Mouse (Mus musculus) c-Kit-negative CD71-positive TER-119-positive erythroid progenitor cells, embryonic 14.5 days (primary cell): ENCODE measurements around the gene Poldip3.
A peak's percentile ranks its signal among the peaks of the same experiment; 100 is the strongest.

ENCODE experiments used
- DNase-seq: peaks from one replicate; pipeline ENCODE4 v3.0.0-alpha.2; 2013; ENCODE audit warnings: low read depth, low spot score

Gene Poldip3

DNA sequence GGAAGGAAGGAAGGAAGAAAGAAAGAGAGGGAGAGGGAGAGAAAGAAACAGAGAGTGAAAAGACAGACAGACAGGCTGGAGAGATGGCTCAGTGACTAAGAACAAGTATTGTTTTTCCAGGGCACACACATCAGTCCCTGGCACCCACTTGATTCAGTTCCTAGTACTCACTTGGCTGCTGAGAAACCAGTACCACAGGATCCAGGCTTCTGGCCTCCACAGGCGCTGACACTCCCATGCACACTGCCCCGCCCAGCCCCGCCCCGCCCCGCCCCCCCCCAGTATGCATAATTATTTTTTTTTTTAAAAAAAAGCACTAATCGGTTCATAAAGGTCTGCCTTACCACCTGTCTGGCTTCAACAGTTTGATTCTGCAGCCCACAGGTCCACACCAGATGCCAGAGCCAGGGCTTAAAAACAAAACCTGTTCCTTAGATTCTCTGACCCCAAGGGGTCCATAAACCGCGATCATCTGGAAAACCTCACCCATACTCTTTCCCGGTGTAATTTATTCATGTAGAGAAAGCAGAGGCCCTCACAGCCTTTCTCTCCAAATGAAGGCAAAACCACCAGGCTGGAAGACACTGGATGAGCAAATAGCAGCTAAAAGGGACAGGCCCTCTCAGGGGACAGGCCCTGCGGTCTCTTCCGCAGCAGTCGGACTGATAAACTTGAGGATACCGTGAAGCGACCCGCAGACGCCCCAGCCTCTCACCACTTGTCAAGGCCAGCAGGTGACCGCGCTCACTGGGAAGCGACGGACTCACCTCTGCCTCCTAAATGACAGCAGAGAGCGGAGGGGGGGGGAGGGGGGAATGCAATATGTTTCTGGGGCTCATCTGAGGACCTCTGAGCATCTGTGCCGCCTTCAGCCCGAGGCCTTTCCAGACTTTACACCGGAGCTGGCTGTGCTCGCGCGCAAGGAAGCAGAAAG lies 60.4 kb downstream of the Poldip3 start:
- no peak for DNase-seq

DNA sequence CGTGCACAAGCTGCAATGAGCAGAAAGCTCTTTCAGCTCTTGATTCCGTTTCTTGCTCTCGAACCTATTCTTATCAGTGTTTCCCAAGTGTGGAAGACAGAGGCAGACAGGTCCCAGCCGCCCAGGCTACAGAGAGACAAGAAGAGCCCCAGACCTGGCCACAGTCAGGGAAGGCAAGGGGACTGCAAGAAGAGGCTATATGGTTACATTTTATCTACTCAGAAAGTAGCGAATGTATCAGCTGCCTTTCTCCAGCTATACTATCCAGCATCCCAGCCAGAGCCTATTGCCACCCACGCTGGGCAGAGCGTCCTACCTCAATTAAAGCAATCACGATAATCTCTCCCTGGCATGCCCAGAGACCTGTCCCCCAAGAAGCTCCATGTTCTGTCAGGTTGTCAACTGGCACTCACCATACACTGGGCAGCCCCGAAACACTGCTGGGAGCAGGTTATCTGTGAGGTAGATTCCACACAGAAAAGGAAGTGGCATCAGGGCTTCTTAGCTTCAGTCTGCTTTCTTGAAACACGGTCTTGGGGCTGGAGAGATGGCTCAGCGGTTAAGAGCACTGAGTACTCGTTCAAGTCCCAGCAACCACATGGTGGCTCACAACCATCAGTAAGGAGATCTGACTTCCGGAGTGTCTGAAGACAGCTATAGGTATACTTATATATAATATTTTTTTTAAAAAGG lies 62.4 kb downstream of the Poldip3 start:
- no peak for DNase-seq

DNA sequence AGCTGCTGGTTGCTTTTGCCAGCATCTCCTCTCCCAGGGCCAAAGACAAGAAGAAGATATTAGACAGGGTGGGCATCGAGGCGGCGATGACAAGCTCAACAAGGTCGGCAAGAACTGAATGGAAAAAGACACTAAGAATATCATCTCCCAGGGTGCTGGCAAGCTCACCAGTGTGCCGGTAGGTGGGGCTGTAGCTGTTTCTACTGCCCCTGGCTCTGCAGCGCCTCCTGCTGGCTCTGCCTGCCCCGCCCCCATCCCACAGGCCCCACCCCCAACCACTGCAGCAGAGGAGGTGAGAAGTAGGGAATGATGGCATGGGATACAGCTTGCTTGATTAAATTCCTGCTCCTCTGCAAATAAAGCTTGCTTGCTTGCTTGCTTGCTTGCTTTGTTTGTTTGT lies 63.3 kb downstream of the Poldip3 start:
- peak; percentile 28 for DNase-seq

DNA sequence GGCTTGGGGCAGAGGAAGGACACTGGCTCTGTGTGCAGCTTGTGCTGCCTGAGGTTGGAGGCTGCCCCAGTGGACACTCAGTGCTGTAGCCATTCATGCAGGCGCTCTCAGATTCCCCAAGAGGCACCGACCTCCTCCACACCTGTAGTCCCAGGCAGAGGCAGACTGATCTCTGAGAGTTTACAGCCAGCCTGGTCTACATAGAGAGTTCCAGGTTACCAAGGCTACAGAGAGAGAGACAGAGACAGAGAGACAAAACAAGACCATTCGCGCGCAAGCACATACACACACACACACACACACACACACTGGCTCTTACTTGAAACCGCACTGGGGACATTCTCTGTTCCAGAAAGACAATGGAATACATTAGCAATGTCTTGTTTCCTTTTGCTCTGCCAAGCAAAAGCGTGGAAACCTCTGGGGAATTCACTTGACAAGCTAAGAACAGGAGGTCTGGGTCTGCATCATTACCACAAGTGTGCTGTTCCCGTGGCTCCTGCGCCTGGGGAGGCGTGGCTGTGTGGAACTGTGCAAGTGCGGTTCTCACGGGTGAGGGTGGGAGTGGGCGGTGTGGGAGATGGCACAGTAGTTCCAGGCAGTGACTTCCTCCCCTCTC lies 65.1 kb downstream of the Poldip3 start:
- no peak for DNase-seq

DNA sequence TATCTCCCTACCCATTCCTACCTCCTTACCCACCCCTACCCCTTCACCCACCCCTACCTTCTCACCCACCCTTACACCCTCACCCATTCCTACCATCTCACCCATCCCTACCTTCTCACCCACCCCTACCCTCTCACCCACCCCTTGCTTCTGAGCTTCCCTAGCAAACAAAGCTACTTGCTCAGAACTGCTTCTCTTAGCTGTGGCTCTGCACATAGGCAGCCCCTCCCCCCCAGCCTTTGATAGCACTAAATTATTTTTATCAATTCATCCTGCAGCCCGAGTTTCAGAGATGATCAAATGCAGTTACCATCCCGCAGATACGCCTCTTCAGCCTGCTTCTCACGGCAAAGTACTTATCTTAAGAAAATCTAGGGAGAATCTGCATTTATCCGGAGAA lies 65.7 kb downstream of the Poldip3 start:
- no peak for DNase-seq
